Mouse (Mus musculus): ENCODE results near the gene Rngtt. TPM values are rescaled to one million over a fixed set of nuclear protein-coding genes. Genes with fewer than 3 reads are reported as not detected.
A peak's percentile ranks its signal among the peaks of the same experiment; 100 is the strongest.

Gene Rngtt
- polyA plus RNA-seq (2015; fragmentation: Nextera tagmentation; extraction: Ambion mirVana): 19.2 and 22.7 TPM in 2 replicates

DNA sequence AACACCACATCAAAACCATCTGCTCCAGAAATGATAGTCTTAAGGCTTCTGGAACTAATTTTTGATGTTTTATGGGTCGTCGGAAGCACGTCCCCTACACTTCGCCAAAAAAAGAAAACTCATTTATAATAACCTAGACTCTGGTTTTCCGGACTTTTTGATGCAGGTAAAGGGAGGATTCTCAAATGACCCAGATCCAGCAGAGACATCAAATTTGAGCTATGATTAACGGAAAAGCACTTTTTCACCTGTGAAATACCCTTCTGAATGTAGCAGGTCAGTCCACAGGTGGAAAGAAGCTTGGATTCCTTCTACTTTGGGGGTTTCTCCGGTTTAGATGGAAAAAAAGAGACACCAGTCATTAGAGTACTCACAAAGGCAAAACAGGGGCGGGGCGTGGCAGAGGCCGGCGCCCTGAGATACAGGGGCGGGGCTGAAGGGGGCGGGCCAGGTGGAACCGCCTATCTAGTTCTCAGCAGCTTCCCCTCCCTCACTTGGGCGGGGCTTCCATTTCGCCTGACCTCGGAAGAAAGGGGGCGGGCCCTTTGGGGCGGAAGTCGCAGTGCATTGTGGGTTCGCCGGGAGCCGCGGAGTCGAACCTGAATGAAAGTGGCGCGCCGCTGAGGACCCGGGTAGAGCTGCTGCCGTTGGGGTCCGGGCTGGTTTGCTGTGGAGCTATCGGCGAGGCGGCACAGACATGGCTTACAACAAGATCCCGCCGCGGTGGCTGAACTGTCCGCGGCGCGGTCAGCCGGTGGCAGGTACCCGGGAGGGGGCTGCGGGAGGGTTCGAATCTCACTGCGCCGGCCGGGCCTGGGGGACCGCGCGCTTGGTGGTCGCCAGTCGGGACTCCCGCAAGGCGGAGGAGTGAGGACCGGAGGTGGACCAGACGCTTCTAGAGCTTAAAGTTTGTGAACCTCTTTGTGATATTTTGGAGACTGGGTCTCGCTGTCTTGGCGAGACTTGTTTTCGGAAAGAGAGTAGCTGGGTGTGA is at the start of gene Rngtt:
Rngtt (plus strand) TSS at position 548 of the 994 bp plus-strand sequence.
- H3K27ac ChIP-seq (ENCODE audit: low read length): peak within 1 kb of the TSS; percentile 49
- H3K27me3 ChIP-seq (ENCODE audit: insufficient read depth, low read length): no peaks in the 10 kb centered on the region
- H3K9me3 ChIP-seq (ENCODE audit: low read length): no peaks in the 10 kb centered on the region
- H3K9ac ChIP-seq (replicated peaks; ENCODE audit: low read length): peak within 1 kb of the TSS; percentile 79
- WGBS: 4% methylated on average over 59 of the region's 60 CpGs
- H3K4me3 ChIP-seq (ENCODE audit: low read length): peak within 1 kb of the TSS; percentile 74
- ATAC-seq (ENCODE audit: low FRiP score, low TSS enrichment): peak; percentile 93
- H3K4me2 ChIP-seq (replicated peaks; ENCODE audit: low read depth, low read length): peak within 1 kb of the TSS; percentile 68
- H3K4me1 ChIP-seq (ENCODE audit: insufficient read depth, low read length): peaks cover 15% of the 10 kb centered on the region
- no peaks in the 10 kb centered on the region for H3K36me3 ChIP-seq (ENCODE audit: insufficient read depth, low read length)

DNA sequence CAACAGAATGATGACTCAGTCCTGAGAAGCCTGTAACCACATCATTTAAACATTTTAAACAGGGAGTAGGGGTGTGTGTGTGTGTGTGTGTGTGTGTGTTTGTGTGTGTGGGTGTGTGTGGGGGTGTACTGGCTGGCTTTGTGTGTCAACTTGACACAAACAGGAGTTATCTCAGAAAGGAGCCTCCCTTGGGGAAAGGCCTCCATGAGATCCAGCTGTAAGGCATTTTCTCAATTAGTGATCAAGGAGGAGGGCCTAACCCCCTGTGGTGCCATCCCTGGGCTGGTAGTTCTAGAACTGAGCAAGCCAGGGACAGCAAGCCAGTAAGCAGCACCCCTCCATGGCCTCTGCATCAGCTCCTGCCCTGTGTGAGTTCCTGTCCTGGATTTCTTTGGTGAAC is 49.8 kb upstream of the Rngtt start:
- Histone ChIP-seq H3K27me3 (ENCODE audit: insufficient read depth, low read length) (no peaks in the 10 kb centered on the region), H3K4me1 (ENCODE audit: insufficient read depth, low read length) (peaks cover 5% of the 10 kb centered on the region; the same call in 1 of the 2 replicates), H3K9me3 (ENCODE audit: low read length) (no peaks in the 10 kb centered on the region), H3K4me3 (ENCODE audit: low read length) (no peak overlapping the region), H3K9ac (replicated peaks; ENCODE audit: low read length) (no peak overlapping the region), H3K27ac (ENCODE audit: low read length) (no peak overlapping the region), H3K4me2 (replicated peaks; ENCODE audit: low read depth, low read length) (no peak overlapping the region), H3K36me3 (ENCODE audit: insufficient read depth, low read length) (no peaks in the 10 kb centered on the region)
- no peak for ATAC-seq (ENCODE audit: low FRiP score, low TSS enrichment)

DNA sequence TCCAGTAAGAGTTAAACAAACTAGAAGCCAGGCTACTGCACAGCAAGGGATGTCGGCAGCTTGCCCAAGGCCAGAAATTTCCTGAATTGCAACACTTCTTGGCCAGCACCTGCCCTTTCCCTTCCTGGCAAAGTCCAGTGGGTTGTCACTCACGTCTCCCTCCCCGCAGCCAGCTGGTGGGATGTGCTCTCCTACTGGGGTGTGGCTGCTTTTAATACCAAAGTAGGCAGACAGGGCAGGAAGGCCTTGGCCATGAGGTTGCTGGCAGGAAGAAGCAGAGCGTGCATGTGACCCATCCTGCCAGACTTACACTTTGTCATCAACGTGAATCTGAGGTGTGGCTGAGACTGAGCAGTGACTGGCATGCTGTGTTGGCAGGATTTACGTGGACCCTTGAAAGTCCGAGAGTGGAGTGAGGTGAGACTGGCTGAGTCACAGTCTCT is 48.8 kb upstream of the Rngtt start:
- Histone ChIP-seq H3K9ac (replicated peaks; ENCODE audit: low read length) (0 out of 2 replicates have a peak overlapping the region, but pooled peaks have one; percentile 26), H3K4me3 (ENCODE audit: low read length) (no peak overlapping the region), H3K27me3 (ENCODE audit: insufficient read depth, low read length) (no peaks in the 10 kb centered on the region), H3K9me3 (ENCODE audit: low read length) (no peaks in the 10 kb centered on the region), H3K27ac (ENCODE audit: low read length) (peak overlapping the region; percentile 32; the same call in 1 of the 2 replicates), H3K36me3 (ENCODE audit: insufficient read depth, low read length) (no peaks in the 10 kb centered on the region), H3K4me2 (replicated peaks; ENCODE audit: low read depth, low read length) (no peak overlapping the region), H3K4me1 (ENCODE audit: insufficient read depth, low read length) (peaks cover 5% of the 10 kb centered on the region; the same call in 1 of the 2 replicates)
- 39% methylated on average over 7 of the region's 7 CpGs for WGBS
- peak; percentile 70 for ATAC-seq (ENCODE audit: low FRiP score, low TSS enrichment)

DNA sequence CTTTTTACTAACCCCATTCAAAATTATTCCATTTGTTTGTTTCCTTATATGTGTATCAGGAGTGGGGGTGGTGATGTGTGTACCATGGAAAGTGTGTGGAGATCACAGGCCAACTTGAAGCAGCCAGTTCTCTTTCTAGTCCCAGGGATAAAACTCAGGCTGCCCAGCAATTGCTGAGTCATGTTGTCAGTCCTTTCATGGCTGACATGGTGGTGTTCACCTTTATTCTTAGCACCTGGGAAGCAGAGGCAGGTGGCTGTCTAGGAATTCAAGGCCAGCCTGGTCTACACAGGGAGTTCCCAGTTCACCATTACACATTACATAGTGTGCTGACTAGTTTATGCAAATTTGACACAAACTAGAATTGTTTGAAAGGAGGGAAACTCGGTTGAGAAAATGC is 47.2 kb upstream of the Rngtt start:
- Histone ChIP-seq H3K27me3 (ENCODE audit: insufficient read depth, low read length) (no peaks in the 10 kb centered on the region), H3K4me1 (ENCODE audit: insufficient read depth, low read length) (peaks cover 5% of the 10 kb centered on the region; the same call in 1 of the 2 replicates), H3K36me3 (ENCODE audit: insufficient read depth, low read length) (no peaks in the 10 kb centered on the region), H3K9ac (replicated peaks; ENCODE audit: low read length) (no peak overlapping the region), H3K9me3 (ENCODE audit: low read length) (no peaks in the 10 kb centered on the region), H3K27ac (ENCODE audit: low read length) (no peak overlapping the region), H3K4me2 (replicated peaks; ENCODE audit: low read depth, low read length) (no peak overlapping the region), H3K4me3 (ENCODE audit: low read length) (no peak overlapping the region)
- no peak for ATAC-seq (ENCODE audit: low FRiP score, low TSS enrichment)
- WGBS: 93% methylated on average over 1 of the region's 1 CpGs

DNA sequence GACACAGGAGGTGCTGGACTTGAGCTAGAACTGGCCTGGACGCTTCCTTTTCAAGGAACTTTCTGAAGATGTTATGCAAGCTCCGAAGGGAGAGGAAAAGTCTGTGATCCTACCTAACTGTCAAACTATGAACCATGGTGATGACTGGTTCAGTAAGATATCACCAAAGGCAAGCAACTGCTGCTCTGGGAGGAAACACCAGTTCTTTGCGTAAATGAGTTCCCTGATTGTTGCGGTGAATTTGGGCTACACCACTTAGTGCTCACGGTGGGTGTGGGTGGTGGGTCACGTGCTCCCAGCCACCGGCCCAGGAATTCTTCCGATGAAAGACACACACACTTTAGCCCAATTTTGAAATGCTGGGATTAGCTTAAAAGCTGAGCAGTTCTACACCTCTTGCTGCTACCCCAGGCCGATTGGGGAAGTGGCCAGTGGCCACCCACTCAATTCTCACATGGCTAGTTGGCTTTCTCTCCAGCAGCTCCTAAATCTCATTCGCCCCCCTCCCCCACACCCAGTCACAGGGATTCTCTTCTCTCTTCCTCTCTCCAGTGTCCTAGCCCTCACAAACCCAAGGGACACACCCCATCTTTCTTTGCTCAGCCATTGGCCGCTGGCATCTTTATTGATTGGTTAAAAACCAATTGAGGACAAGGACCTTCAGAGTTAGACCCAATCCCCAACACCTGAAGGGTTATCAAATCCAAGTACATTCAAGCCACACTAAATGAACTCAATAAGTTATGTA is 45.0 kb upstream of the Rngtt start:
- Histone ChIP-seq H3K9ac (replicated peaks; ENCODE audit: low read length) (no peak overlapping the region), H3K36me3 (ENCODE audit: insufficient read depth, low read length) (no peaks in the 10 kb centered on the region), H3K4me2 (replicated peaks; ENCODE audit: low read depth, low read length) (no peak overlapping the region), H3K27ac (ENCODE audit: low read length) (no peak overlapping the region), H3K4me3 (ENCODE audit: low read length) (no peak overlapping the region), H3K9me3 (ENCODE audit: low read length) (no peaks in the 10 kb centered on the region), H3K27me3 (ENCODE audit: insufficient read depth, low read length) (no peaks in the 10 kb centered on the region), H3K4me1 (ENCODE audit: insufficient read depth, low read length) (peaks cover 5% of the 10 kb centered on the region; the same call in 1 of the 2 replicates)
- 86% methylated on average over 11 of the region's 11 CpGs for WGBS
- ATAC-seq (ENCODE audit: low FRiP score, low TSS enrichment): no peak

DNA sequence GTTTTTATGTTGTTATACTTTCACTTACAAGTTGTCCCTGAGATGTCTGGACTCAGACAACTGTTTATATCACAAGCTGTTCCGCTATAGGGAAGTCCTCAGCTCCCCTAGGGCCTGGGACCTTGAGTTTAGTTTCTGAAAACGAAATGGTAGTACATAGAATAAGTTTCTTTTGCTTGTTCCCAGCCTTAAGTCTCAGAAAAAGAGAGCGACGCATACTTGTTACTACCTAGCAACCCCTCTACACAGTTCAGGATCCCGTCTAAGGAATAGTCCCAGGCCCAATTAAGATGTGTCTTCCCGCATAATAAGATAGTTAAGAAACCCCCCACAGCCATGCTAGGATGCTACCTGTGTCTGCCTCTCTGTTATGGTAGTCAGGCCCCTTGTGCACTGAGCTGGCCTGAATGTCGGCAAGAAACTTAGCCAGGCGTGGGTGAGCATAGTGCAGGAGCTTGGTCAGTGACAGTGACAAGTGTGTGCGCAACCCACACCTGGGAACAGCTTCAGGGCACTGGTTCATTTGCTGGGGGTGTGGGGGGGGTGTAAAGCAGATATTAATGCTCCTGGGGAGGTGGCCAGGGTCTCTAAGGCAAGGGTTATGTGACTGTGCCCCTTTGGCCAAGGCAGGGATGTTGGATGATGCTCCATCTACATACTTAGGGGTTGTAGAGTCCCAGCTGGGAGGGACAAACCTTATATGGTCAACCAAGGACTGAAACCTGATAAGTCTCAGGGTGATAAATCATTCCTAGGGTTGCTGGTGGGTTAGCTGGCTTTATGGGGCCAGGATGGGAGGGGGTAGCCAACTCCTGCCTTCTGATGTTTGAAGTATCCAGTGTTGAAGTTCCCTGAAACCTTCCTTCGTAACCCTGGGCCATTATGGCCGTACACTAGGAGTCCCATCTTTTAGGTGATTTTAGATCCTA is 39.5 kb upstream of the Rngtt start:
- 0 out of 2 replicates have a peak overlapping the region, but pooled peaks have one; percentile 12 for H3K27ac ChIP-seq (ENCODE audit: low read length)
- no peaks in the 10 kb centered on the region for H3K36me3 ChIP-seq (ENCODE audit: insufficient read depth, low read length)
- WGBS: 63% methylated on average over 11 of the region's 11 CpGs
- no peaks in the 10 kb centered on the region for H3K27me3 ChIP-seq (ENCODE audit: insufficient read depth, low read length)
- no peak overlapping the region for H3K4me2 ChIP-seq (replicated peaks; ENCODE audit: low read depth, low read length)
- no peaks in the 10 kb centered on the region for H3K9me3 ChIP-seq (ENCODE audit: low read length)
- H3K9ac ChIP-seq (replicated peaks; ENCODE audit: low read length): no peak overlapping the region
- no peaks in the 10 kb centered on the region for H3K4me1 ChIP-seq (ENCODE audit: insufficient read depth, low read length)
- no peak overlapping the region for H3K4me3 ChIP-seq (ENCODE audit: low read length)
- ATAC-seq (ENCODE audit: low FRiP score, low TSS enrichment): peak; percentile 63; the same call in 1 of the 2 replicates

DNA sequence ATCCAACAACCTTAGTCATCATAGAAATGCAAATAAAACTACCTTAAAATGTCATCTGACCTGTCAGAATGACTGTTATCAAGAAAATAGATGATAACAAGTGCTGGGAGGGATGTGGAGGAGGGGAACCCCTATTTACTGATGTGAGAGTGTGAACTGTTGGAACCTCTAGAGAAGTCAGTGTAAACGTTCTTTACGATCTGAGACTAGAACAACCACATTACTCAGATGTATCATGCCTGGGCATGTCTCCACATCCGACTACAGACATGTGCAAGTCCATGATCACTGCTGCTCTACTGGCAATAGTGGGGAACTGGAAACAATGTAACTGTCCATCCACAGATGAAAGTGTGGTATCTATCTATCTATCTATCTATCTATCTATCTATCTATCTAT is 36.7 kb upstream of the Rngtt start:
- Histone ChIP-seq H3K27me3 (ENCODE audit: insufficient read depth, low read length) (no peaks in the 10 kb centered on the region), H3K36me3 (ENCODE audit: insufficient read depth, low read length) (no peaks in the 10 kb centered on the region), H3K9me3 (ENCODE audit: low read length) (peaks cover 4% of the 10 kb centered on the region; the same call in 1 of the 2 replicates), H3K4me1 (ENCODE audit: insufficient read depth, low read length) (no peaks in the 10 kb centered on the region), H3K4me2 (replicated peaks; ENCODE audit: low read depth, low read length) (no peak overlapping the region), H3K9ac (replicated peaks; ENCODE audit: low read length) (no peak overlapping the region), H3K4me3 (ENCODE audit: low read length) (no peak overlapping the region), H3K27ac (ENCODE audit: low read length) (no peak overlapping the region)
- no peak for ATAC-seq (ENCODE audit: low FRiP score, low TSS enrichment)
- 44% methylated on average over 3 of the region's 3 CpGs for WGBS

DNA sequence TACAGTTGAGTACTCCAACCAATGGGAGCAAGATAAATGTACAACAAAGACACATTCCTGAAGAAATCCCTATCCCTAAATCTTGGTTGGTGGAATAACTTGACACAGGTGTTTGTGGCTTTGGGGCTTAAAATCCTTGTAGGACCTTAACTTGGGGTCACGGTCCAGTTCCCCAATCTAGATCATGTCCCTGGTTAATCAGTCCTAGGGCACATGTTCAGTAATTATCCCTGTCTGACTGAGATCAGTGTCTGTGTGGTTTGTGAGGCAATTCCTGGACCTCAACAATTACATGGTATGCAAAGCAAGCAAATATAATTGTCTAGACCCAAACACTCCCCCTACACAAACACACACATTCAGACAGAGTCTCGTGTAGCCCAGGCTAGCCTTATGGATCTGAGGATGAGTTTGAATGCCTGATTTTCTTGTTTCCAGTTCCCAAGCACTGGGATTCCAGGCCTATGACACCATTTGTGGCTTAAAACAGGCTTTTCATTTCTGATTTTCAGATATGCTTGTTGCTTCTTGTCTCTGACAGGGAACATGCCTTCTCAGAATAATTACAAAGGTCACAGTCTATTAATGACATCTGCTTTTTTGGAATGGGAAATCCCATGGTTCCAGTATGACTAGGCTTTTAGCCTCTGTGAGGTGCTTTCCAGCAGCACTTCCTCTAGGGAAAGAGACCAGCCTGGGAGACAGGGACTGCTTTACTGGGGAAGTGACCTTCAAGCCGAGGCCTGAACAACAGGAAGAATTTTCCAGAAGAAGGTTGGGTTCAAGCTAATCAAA is 28.0 kb upstream of the Rngtt start:
- 67% methylated on average over 3 of the region's 3 CpGs for WGBS
- no peak for ATAC-seq (ENCODE audit: low FRiP score, low TSS enrichment)
- H3K36me3 ChIP-seq (ENCODE audit: insufficient read depth, low read length): no peaks in the 10 kb centered on the region
- H3K9ac ChIP-seq (replicated peaks; ENCODE audit: low read length): no peak overlapping the region
- H3K27ac ChIP-seq (ENCODE audit: low read length): no peak overlapping the region
- H3K4me2 ChIP-seq (replicated peaks; ENCODE audit: low read depth, low read length): no peak overlapping the region
- no peaks in the 10 kb centered on the region for H3K27me3 ChIP-seq (ENCODE audit: insufficient read depth, low read length)
- H3K9me3 ChIP-seq (ENCODE audit: low read length): no peaks in the 10 kb centered on the region
- H3K4me3 ChIP-seq (ENCODE audit: low read length): no peak overlapping the region
- 0 out of 2 replicates have a peak, but pooled peaks cover 7% of the 10 kb centered on the region for H3K4me1 ChIP-seq (ENCODE audit: insufficient read depth, low read length)

Data from kidney, embryonic 16.5 days (tissue).